Mouse (Mus musculus) megakaryocyte, embryonic 14.5 days (primary cell): ENCODE measurements at regions not wholly inside any gene's neighbourhood (a gene's known extent, or its start where the extent isn't known, plus 50 kb on each side); places are given as distances from the start of the nearest gene placed in this dataset.
A peak's percentile ranks its signal among the peaks of the same experiment; 100 is the strongest.

Experiments used
- H3K27me3 ChIP-seq: replicated peaks from 2 replicates; pipeline ENCODE3; 2012; ENCODE audit warnings: inconsistent platforms
- H3K36me3 ChIP-seq: replicated peaks from 2 replicates; pipeline ENCODE3; 2012; ENCODE audit warnings: low read length, inconsistent platforms, mixed read lengths
- H3K4me1 ChIP-seq: 2 replicates; pipeline ENCODE4 v1.6.1; 2012; ENCODE audit warnings: inconsistent platforms
- H3K4me3 ChIP-seq: replicated peaks from 2 replicates; pipeline ENCODE3; 2012; ENCODE audit warnings: moderate library complexity, mild to moderate bottlenecking, inconsistent platforms
- H3K9me3 ChIP-seq: 2 replicates; pipeline ENCODE4 v1.6.1; 2012; ENCODE audit warnings: inconsistent platforms
- FLI1 ChIP-seq: IDR thresholded peaks from 2 replicates; pipeline ENCODE4 v1.6.1; 2012; ENCODE audit warnings: low read length, inconsistent platforms, mixed read lengths
- GATA1 ChIP-seq: IDR thresholded peaks from 3 replicates; pipeline ENCODE4 v1.6.1; 2012; ENCODE audit warnings: mixed read lengths, low read length, inconsistent platforms, borderline replicate concordance

GRCm38 (mm10) chr2:169260636-169261035, 305.2 kb upstream of the Zfp64 start:
- peaks cover 80% of the 10 kb centered on the region for H3K9me3 ChIP-seq
- no peaks in the 10 kb centered on the region for H3K4me1 ChIP-seq
- TF ChIP-seq FLI1 = no peak
- no peak for TF ChIP-seq GATA1
- no peaks in the 10 kb centered on the region for H3K36me3 ChIP-seq
- peak overlapping the region; percentile 33 for H3K4me3 ChIP-seq
- H3K27me3 ChIP-seq = no peaks in the 10 kb centered on the region

- Histone ChIP-seq H3K4me3 (no peak overlapping the region), H3K9me3 (peaks cover 68% of the 10 kb centered on the region), H3K36me3 (no peaks in the 10 kb centered on the region), H3K27me3 (no peaks in the 10 kb centered on the region), H3K4me1 (no peaks in the 10 kb centered on the region)
- TF ChIP-seq GATA1 (no peak), FLI1 (no peak)
These were observed 289.2 kb upstream of the Zfp64 start for GRCm38 (mm10) chr2:169244572-169244971.

- Histone ChIP-seq H3K27me3 (no peaks in the 10 kb centered on the region), H3K4me1 (no peaks in the 10 kb centered on the region), H3K36me3 (no peaks in the 10 kb centered on the region), H3K4me3 (no peak overlapping the region), H3K9me3 (peaks cover 67% of the 10 kb centered on the region)
- TF ChIP-seq FLI1 (no peak), GATA1 (no peak)
These were observed 288.6 kb upstream of the Zfp64 start for GRCm38 (mm10) chr2:169243981-169244380.

- H3K4me3 ChIP-seq = no peak overlapping the region
- no peak for TF ChIP-seq FLI1
- TF ChIP-seq GATA1 = no peak
- peaks cover 58% of the 10 kb centered on the region for H3K9me3 ChIP-seq
- no peaks in the 10 kb centered on the region for H3K27me3 ChIP-seq
- H3K36me3 ChIP-seq = no peaks in the 10 kb centered on the region
- H3K4me1 ChIP-seq = no peaks in the 10 kb centered on the region
These were observed 282.5 kb upstream of the Zfp64 start for GRCm38 (mm10) chr2:169237856-169238255.

- no peaks in the 10 kb centered on the region for H3K4me1 ChIP-seq
- H3K36me3 ChIP-seq = no peaks in the 10 kb centered on the region
- no peaks in the 10 kb centered on the region for H3K27me3 ChIP-seq
- peaks cover 61% of the 10 kb centered on the region for H3K9me3 ChIP-seq
- TF ChIP-seq FLI1 (no peak), GATA1 (no peak)
- H3K4me3 ChIP-seq = no peak overlapping the region
These were observed 281.9 kb upstream of the Zfp64 start for GRCm38 (mm10) chr2:169237321-169237720.

- TF ChIP-seq GATA1 (no peak), FLI1 (no peak)
- no peaks in the 10 kb centered on the region for H3K27me3 ChIP-seq
- no peaks in the 10 kb centered on the region for H3K36me3 ChIP-seq
- peaks cover 68% of the 10 kb centered on the region for H3K9me3 ChIP-seq
- H3K4me3 ChIP-seq = no peak overlapping the region
- H3K4me1 ChIP-seq = no peaks in the 10 kb centered on the region
These were observed 279.1 kb upstream of the Zfp64 start for GRCm38 (mm10) chr2:169234368-169235070.

- no peaks in the 10 kb centered on the region for H3K4me1 ChIP-seq
These were observed 278.1 kb upstream of the Zfp64 start for GRCm38 (mm10) chr2:169233151-169234123.

GRCm38 (mm10) chr2:169222264-169222663, 266.9 kb upstream of the Zfp64 start:
- Histone ChIP-seq H3K4me1 (no peaks in the 10 kb centered on the region), H3K36me3 (no peaks in the 10 kb centered on the region), H3K4me3 (no peak overlapping the region), H3K9me3 (peaks cover 83% of the 10 kb centered on the region), H3K27me3 (no peaks in the 10 kb centered on the region)
- TF ChIP-seq GATA1 (no peak), FLI1 (no peak)

More at GRCm38 (mm10) chr2:169233151-169234123, 278.1 kb upstream of the Zfp64 start:
- Histone ChIP-seq H3K4me3 (peak overlapping the region; percentile 24), H3K27me3 (no peaks in the 10 kb centered on the region), H3K36me3 (no peaks in the 10 kb centered on the region), H3K9me3 (peaks cover 64% of the 10 kb centered on the region)
- TF ChIP-seq FLI1 (no peak), GATA1 (no peak)

- Histone ChIP-seq H3K4me3 (peak overlapping the region; percentile 62), H3K27me3 (no peaks in the 10 kb centered on the region), H3K4me1 (no peaks in the 10 kb centered on the region), H3K36me3 (no peaks in the 10 kb centered on the region), H3K9me3 (peaks cover 83% of the 10 kb centered on the region)
- TF ChIP-seq GATA1 (no peak), FLI1 (no peak)
These were observed 265.8 kb upstream of the Zfp64 start for GRCm38 (mm10) chr2:169221141-169221540.
